Mouse (Mus musculus): Measurements from ENCODE around the gene Tmem256.

DNA sequence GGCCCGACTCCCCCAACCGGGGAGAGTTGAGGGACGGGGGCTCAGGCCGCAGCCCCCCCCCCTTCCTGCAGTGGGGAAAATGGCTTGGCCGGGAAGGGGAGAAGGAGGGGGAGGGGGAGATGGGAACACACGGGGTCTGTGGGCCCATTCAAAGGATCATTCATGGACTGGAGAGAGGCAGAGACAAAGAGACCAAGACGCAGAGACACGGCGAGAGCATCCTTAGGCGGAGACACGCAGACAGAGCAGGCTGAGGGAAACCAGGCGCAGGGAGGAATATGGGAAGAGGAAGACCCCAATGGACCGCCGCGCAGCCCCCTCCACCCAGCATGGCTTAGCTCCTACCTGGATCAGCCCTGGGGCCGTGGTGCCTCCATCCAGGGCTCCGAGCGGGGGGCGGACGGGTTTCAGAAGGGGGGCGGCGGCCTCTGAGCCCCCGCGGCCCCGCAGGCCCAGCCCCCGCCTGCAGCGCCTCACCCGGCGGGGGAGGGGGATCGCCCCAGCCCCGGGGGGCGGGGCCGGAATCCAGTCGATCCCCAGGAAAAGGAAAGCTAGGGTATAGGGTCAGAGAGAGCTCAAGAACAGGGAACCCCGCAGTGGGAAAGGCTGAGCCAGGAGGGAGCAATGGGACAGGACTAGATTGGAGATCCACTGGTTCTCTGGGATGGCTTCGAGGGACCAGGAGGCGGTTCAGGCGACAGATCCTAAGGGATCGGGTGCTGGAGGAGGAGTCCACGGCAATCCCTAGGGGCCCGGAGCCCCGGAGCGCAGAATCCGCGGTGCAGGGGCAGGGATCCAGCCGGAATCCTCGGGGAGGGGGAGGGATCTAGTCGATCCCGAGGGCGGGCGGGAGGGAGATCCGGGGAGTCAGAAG, 1.4 kb upstream of the Tmem256 start:
- TF ChIP-seq CTCF (IDR thresholded peaks at IDR 0.05; ENCODE audit: low read depth) = no peak
- no peak for TF ChIP-seq EP300 (IDR thresholded peaks at IDR 0.05; ENCODE audit: low read depth)

All from heart, postnatal 0 days (tissue).